Mouse (Mus musculus) heart, adult 2 months (tissue): ENCODE measurements at regions not wholly inside any gene's neighbourhood (a gene's known extent, or its start where the extent isn't known, plus 50 kb on each side); places are given as distances from the start of the nearest gene placed in this dataset.

Source experiments
- DNase-seq, 2 experiments: peaks; one replicate each; pipeline ENCODE4 v3.0.0; 2021
- H3K27ac ChIP-seq: fragments of 200-600 bp; 2 replicates; pipeline ENCODE4 v1.8.1; 2022
- H3K27me3 ChIP-seq: fragments of 200-500 bp; 2 replicates; pipeline ENCODE4 v1.6.1; 2012; ENCODE audit warnings: mild to moderate bottlenecking, low read length, inconsistent platforms, mixed read lengths; ENCODE audit not compliant: control insufficient read depth, insufficient read depth
- H3K36me3 ChIP-seq: fragments of 200-500 bp; 2 replicates; pipeline ENCODE4 v1.6.1; 2012; ENCODE audit warnings: low read length, inconsistent platforms; ENCODE audit not compliant: control insufficient read depth, insufficient read depth
- H3K4me1 ChIP-seq: fragments of 200-500 bp; 2 replicates; pipeline ENCODE4 v1.6.1; 2011; ENCODE audit warnings: low read length; ENCODE audit not compliant: control insufficient read depth, insufficient read depth
- H3K4me3 ChIP-seq: fragments of 200-600 bp; 2 replicates; pipeline ENCODE4 v1.8.1; 2022
- H3K79me2 ChIP-seq: fragments of 200-500 bp; replicated peaks from 2 replicates; pipeline ENCODE4 v1.6.1; 2012; ENCODE audit warnings: mild to moderate bottlenecking, inconsistent platforms, low read length, moderate library complexity, mixed read lengths; ENCODE audit not compliant: control insufficient read depth, insufficient read depth
- H3K9ac ChIP-seq: fragments of 200-500 bp; 2 replicates; pipeline ENCODE4 v1.6.1; 2012; ENCODE audit warnings: low read depth, mild to moderate bottlenecking, control low read depth, inconsistent platforms, low read length, mixed read lengths
- CTCF ChIP-seq: fragments of 200-600 bp; IDR thresholded peaks from 2 replicates; pipeline ENCODE4 v1.8.1; 2022; ENCODE audit warnings: antibody characterized with exemption, mild to moderate bottlenecking, moderate library complexity
- EP300 ChIP-seq: fragments of 200-500 bp; IDR thresholded peaks from 2 replicates; pipeline ENCODE4 v1.6.1; 2011; ENCODE audit warnings: low read depth, low read length, control low read depth; ENCODE audit not compliant: insufficient read depth
- POLR2A ChIP-seq: fragments of 200-500 bp; IDR thresholded peaks from 2 replicates; pipeline ENCODE4 v1.6.1; 2011; ENCODE audit warnings: mild to moderate bottlenecking, low read depth, low read length, control low read depth; ENCODE audit not compliant: insufficient read depth
- WGBS: fragments of 180-500 bp; shearing (Covaris S2); methylation state at CpG from one replicate; pipeline ENCODE4 v1.1.7; 2018; 5-methylcytosine and 5-hydroxymethylcytosine counted together
- intact Hi-C: fragments of 180-260 bp; cut with DNase I; formaldehyde crosslinking; loops from one replicate; pipeline ENCODE4 v1.15.1; 2025

GRCm38 (mm10) chr8:34744682-34745081 lies 633.1 kb upstream of the Gm10131 start:
- intact Hi-C loops: no loop called here
- Histone ChIP-seq H3K79me2 (no peaks in the 10 kb centered on the region), H3K4me1 (no peaks in the 10 kb centered on the region; the same call in 1 of the 2 replicates), H3K27ac (no peak overlapping the region), H3K4me3 (no peak overlapping the region), H3K36me3 (no peaks in the 10 kb centered on the region), H3K27me3 (no peaks in the 10 kb centered on the region), H3K9ac (no peak overlapping the region)
- TF ChIP-seq POLR2A (no peak), CTCF (no peak), EP300 (no peak)
- no peak for DNase-seq
- WGBS: 52% methylated on average over 4 of the region's 4 CpGs

DNA sequence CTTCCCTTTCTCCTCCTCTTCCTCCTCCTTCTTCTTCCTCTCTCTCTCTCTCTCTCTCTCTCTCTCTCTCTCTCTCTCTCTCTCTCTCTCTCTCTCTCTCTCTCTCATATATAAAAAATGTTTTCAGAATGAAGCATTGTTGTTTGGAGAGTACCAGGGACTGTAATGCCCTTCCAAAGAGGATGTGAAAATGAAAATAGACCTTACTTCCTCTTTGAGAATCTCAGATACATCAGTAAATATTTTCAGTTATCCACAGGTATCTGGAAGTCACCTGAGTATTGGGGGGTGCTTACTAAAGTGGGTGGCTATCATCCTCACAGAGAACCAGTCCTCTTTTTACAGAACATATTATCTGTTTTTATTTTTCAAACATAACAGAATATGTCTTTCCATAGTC lies 632.6 kb upstream of the Gm10131 start:
- intact Hi-C loops: no loop called here
- Histone ChIP-seq H3K79me2 (no peaks in the 10 kb centered on the region), H3K27me3 (no peaks in the 10 kb centered on the region), H3K4me1 (no peaks in the 10 kb centered on the region; the same call in 1 of the 2 replicates), H3K4me3 (no peak overlapping the region), H3K27ac (no peak overlapping the region), H3K36me3 (no peaks in the 10 kb centered on the region), H3K9ac (no peak overlapping the region)
- no peak for DNase-seq
- no peak for TF ChIP-seq EP300
- no peak for TF ChIP-seq POLR2A
- no peak for TF ChIP-seq CTCF

GRCm38 (mm10) chr8:34743137-34743536 lies 631.6 kb upstream of the Gm10131 start:
- no peak overlapping the region for H3K4me3 ChIP-seq
- no peak overlapping the region for H3K27ac ChIP-seq
- WGBS: 62% methylated on average over 6 of the region's 6 CpGs
- no peak for DNase-seq
- intact Hi-C loops: no loop called here
- no peak for TF ChIP-seq CTCF
- no peak for TF ChIP-seq POLR2A
- TF ChIP-seq EP300: no peak
- H3K9ac ChIP-seq: no peak overlapping the region
- no peaks in the 10 kb centered on the region for H3K79me2 ChIP-seq
- H3K36me3 ChIP-seq: no peaks in the 10 kb centered on the region
- H3K27me3 ChIP-seq: no peaks in the 10 kb centered on the region
- H3K4me1 ChIP-seq: no peaks in the 10 kb centered on the region; the same call in 1 of the 2 replicates

DNA sequence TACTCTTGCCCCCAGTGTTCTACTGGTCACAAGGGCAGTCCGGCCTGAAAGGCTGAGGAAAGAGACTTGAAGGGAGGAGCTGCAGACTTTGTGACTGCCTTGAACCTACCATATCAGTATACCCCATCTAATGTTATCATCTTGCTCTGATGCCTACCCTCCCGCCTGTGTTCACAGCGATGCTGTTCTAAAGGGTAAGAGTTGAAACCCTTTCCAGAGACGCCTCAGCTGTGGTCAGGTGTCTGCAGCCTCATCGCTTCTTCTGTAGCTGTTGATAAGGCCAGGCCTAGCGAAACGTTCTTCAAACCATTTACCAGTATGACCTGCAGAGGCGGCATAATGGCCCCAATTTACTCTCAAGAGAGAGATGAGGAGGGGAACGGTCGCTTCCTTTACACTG lies 629.3 kb upstream of the Gm10131 start:
- Histone ChIP-seq H3K27me3 (no peaks in the 10 kb centered on the region), H3K4me3 (no peak overlapping the region), H3K79me2 (no peaks in the 10 kb centered on the region), H3K36me3 (no peaks in the 10 kb centered on the region), H3K27ac (no peak overlapping the region), H3K4me1 (no peaks in the 10 kb centered on the region; the same call in 1 of the 2 replicates), H3K9ac (no peak overlapping the region)
- WGBS: 85% methylated on average over 10 of the region's 10 CpGs
- intact Hi-C loops: no loop called here
- TF ChIP-seq EP300: no peak
- TF ChIP-seq POLR2A: no peak
- no peak for DNase-seq

DNA sequence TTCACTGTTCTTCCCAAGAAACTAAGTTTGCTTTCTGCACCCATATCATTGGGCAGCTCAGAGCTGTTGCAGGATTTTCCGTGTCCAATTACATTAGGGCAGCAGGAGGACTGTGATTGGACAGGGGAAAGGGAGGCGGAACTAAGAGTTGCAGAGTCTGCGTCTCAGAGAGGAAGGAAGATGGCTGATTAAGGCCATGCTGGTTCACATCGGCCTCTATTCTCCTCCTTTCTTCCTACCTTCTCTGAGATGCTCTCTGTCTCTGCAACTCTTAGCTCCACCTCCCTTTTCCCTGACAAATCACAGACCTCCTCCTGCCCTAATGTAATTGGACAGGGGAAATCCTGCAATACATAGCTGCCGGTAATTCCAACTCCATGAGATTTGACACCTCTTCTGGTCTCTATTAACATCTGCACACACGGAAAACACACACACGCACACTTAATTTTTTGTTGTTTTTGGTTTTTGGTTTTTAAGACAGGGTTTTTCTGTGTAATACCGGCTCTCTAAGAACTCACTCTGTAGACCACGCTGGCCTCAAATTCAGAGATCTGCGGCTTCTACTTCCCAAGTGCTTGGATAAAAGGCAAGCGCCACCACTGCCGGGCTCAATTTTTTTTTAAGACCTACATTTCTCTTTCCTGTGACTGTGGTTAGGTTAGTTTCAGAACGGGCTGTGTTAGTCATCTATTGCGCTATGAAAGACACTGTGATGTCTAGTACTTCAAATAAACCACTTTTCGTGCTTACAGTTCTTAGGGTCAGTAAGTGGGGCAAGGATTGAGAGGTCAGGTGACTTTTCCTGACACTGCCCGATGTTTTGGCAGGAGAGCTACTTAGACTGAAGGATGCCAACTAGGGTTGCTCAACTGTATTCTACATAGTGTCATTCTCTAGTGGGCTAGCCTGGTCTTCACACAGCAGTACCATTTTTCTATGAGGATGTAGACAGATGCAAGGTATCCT lies 628.6 kb upstream of the Gm10131 start:
- Histone ChIP-seq H3K27ac (no peak overlapping the region), H3K27me3 (no peaks in the 10 kb centered on the region), H3K9ac (no peak overlapping the region), H3K4me1 (no peaks in the 10 kb centered on the region; the same call in 1 of the 2 replicates), H3K36me3 (no peaks in the 10 kb centered on the region), H3K79me2 (no peaks in the 10 kb centered on the region), H3K4me3 (no peak overlapping the region)
- DNase-seq: no peak
- intact Hi-C loops: no loop called here
- 84% methylated on average over 16 of the region's 16 CpGs for WGBS
- TF ChIP-seq CTCF: no peak
- TF ChIP-seq EP300: no peak
- TF ChIP-seq POLR2A: no peak

DNA sequence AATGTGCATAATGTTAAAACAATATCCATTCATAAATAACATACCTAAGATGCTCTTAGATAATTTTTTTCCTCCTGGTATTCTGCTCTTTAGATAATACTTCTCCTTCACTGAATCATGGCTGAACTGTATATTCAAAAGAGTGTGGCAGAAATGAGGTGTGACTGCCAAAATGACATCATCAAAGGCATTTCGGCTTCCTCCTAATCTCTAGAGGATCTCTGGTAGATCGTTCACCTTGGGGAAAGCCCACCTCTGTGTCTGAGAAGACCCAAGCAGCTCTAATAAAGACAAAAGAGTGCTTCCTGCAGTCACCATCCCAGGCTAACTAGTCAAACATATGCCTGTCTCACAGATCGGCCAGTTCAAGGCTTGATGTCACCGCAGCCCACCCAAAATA lies 624.7 kb upstream of the Gm10131 start:
- H3K4me1 ChIP-seq: no peaks in the 10 kb centered on the region
- intact Hi-C loops: no loop called here
- no peaks in the 10 kb centered on the region for H3K27me3 ChIP-seq
- H3K79me2 ChIP-seq: no peaks in the 10 kb centered on the region
- no peak overlapping the region for H3K4me3 ChIP-seq
- no peak for DNase-seq
- H3K36me3 ChIP-seq: no peaks in the 10 kb centered on the region
- 65% methylated on average over 4 of the region's 4 CpGs for whole genome bisulfite sequencing
- no peak overlapping the region for H3K9ac ChIP-seq
- no peak overlapping the region for H3K27ac ChIP-seq
- TF ChIP-seq CTCF (no peak), POLR2A (no peak), EP300 (no peak)
